Mouse (Mus musculus) cortical plate, adult 2 months (tissue): ENCODE results near the gene Kncn. TPM values are rescaled to one million over a fixed set of nuclear protein-coding genes. Genes with fewer than 3 reads are reported as not detected.

Source experiments
- H3K27ac ChIP-seq: fragments of 200-500 bp; 2 replicates; pipeline ENCODE4 v1.5.1; 2012; ENCODE audit warnings: low read length, control low read depth, inconsistent platforms; ENCODE audit not compliant: insufficient read depth
- H3K4me1 ChIP-seq: fragments of 200-500 bp; 2 replicates; pipeline ENCODE4 v1.6.1; 2011; ENCODE audit warnings: low read length; ENCODE audit not compliant: control insufficient read depth, insufficient read depth
- H3K4me3 ChIP-seq: fragments of 200-500 bp; 2 replicates; pipeline ENCODE4 v1.5.1; 2011; ENCODE audit warnings: mild to moderate bottlenecking, low read length, control low read depth; ENCODE audit not compliant: insufficient read depth
- CTCF ChIP-seq: fragments of 200-500 bp; IDR thresholded peaks from 2 replicates; pipeline ENCODE4 v1.5.1; 2011; ENCODE audit warnings: mild to moderate bottlenecking, control low read depth, low read length; ENCODE audit not compliant: insufficient read depth; ENCODE audit errors: extremely low read depth
- POLR2A ChIP-seq: fragments of 200-500 bp; IDR thresholded peaks from 2 replicates; pipeline ENCODE4 v1.6.1; 2011; ENCODE audit warnings: mild to moderate bottlenecking, low read length, control low read depth; ENCODE audit not compliant: insufficient read depth; ENCODE audit errors: extremely low read depth
- polyA plus RNA-seq: library from polyadenylated mRNA; depleted of rRNA; stranded (reverse); fragments of >200 nt; gene quantifications from 2 replicates; pipeline ENCODE4 v1.2.3, GENCODE M21; 2012

The Kncn gene
- polyA plus RNA-seq, 1 experiment, result 0.21 TPM

DNA sequence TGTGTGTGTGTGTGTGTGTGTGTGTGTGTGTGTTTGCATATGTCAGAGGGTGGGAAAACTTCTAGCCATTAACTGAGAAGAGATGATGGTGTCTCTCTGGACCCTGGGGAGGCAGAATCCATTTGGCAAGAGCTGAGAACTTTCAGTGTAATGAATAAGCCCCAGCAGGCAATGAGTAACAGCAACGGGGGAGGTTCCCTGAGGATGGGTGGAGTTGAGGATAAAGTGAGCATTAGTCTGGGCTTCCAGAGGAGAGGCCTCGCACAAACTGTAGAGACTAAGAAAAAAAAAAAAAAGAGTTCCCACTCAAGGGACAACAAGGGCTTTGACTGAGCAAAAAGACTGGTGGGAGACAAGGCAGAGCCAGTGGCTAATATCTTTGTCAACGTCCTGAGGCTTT lies 10.1 kb downstream of the Kncn start:
- H3K27ac ChIP-seq, result no peak overlapping the region
- no peaks in the 10 kb centered on the region for H3K4me1 ChIP-seq
- TF ChIP-seq POLR2A (no peak), CTCF (no peak)
- H3K4me3 ChIP-seq, result no peak overlapping the region

- TF ChIP-seq CTCF, result no peak
- no peak for TF ChIP-seq POLR2A
- no peak overlapping the region for H3K27ac ChIP-seq
- H3K4me3 ChIP-seq, result no peak overlapping the region
- H3K4me1 ChIP-seq, result no peaks in the 10 kb centered on the region
Observed at GRCm38 (mm10) chr4:115897901-115898631, 13.9 kb downstream of the Kncn start.

DNA sequence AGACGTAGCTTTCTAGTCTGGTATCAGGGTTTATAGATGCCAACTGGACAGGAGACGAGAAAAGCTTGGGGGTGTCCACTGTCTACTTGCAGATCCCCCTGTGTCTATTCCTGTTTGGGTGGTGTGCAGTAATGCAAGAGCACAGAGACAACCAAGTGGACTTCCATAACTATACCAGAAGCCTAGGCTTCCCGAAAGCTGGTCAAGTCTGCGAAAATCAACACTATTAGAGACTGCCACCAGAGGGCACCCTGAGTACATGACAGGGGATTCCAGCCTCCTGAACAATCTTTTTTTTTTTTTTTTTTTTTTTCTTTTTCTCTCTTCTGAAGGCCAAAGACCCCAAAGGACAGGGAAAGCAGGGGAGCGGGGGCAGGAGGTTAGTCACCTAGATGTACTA lies 18.6 kb downstream of the Kncn start:
- no peak overlapping the region for H3K27ac ChIP-seq
- TF ChIP-seq CTCF, result peak; percentile 86
- TF ChIP-seq POLR2A, result no peak
- H3K4me1 ChIP-seq, result no peaks in the 10 kb centered on the region
- H3K4me3 ChIP-seq, result no peak overlapping the region

DNA sequence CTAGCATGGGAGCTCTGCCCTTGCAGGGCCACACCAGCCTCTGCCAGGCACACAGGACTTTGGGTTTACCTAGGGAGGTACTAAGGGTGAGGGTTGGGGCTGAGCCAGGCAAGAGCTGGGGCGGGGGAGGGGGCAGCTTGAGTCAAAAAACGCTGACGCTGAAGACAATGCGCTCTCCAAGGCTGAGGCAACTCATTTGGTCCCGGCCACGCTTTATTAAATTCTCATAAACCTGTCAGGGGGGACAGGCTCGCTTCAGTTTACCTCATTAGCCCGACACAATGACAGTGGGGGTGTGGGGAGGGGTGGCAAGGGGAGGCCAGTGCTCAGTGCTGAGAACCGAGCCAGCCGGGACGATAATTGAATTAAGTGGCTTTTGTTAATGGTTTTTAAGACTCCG lies 20.2 kb downstream of the Kncn start:
- H3K27ac ChIP-seq, result no peak overlapping the region
- H3K4me3 ChIP-seq, result no peak overlapping the region
- TF ChIP-seq CTCF, result no peak
- no peak for TF ChIP-seq POLR2A
- no peaks in the 10 kb centered on the region for H3K4me1 ChIP-seq

GRCm38 (mm10) chr4:115905701-115906100 lies 21.5 kb downstream of the Kncn start:
- H3K27ac ChIP-seq, result no peak overlapping the region
- TF ChIP-seq CTCF (no peak), POLR2A (no peak)
- no peaks in the 10 kb centered on the region for H3K4me1 ChIP-seq
- no peak overlapping the region for H3K4me3 ChIP-seq

- no peak overlapping the region for H3K4me3 ChIP-seq
- no peaks in the 10 kb centered on the region for H3K4me1 ChIP-seq
- TF ChIP-seq POLR2A (no peak), CTCF (no peak)
- H3K27ac ChIP-seq, result no peak overlapping the region
Observed at GRCm38 (mm10) chr4:115906791-115907190, 22.6 kb downstream of the Kncn start.

DNA sequence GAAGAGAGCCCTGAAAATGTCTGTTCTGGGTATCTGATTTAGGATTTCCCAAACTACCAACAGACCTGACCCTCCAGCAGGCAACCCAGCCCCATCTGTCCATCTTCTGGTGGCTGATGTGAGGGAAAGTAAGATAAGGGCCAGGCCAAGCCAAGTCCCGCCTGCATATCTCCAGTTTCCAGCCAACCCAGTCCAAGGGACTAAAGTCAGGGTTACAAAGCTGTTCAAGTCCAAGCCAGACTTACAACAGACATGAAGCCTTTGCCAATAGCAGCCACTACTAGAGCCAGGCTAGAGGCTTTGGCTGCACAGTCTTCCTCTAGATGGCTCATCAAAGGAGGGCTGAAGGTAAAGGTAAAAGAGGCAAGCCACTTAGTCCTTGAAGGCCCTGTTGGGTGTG lies 23.8 kb downstream of the Kncn start:
- Histone ChIP-seq H3K4me3 (no peak overlapping the region), H3K27ac (no peak overlapping the region), H3K4me1 (no peaks in the 10 kb centered on the region)
- TF ChIP-seq CTCF (no peak), POLR2A (no peak)

DNA sequence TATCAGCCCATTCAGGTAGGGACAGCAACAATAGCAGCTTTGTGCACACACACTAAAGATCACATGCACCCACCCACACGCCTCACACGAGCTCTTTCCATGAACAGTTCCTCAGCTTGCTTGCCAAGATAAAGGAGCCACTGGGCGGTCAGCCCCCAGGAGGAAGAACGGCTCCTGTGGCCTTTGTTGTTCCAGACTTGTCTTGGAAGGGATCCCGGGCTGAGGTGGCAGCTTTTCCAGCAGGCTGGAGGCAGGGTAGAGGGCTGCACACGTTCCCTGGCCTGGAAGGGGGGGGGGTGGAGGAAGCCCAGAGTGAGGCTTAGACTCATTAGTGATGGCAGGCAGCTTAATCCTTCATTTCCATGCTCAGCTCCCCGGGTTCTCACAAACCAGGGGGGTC lies 24.4 kb downstream of the Kncn start:
- Histone ChIP-seq H3K4me1 (no peaks in the 10 kb centered on the region), H3K27ac (no peak overlapping the region)

GRCm38 (mm10) chr4:115911586-115911985 lies 27.4 kb downstream of the Kncn start:
- H3K27ac ChIP-seq, result no peak overlapping the region
- no peak for TF ChIP-seq CTCF
- TF ChIP-seq POLR2A, result no peak
- no peak overlapping the region for H3K4me3 ChIP-seq
- H3K4me1 ChIP-seq, result no peaks in the 10 kb centered on the region

More for the DNA sequence above, 24.4 kb downstream of the Kncn start:
- TF ChIP-seq CTCF, result no peak
- TF ChIP-seq POLR2A, result no peak
- no peak overlapping the region for H3K4me3 ChIP-seq

GRCm38 (mm10) chr4:115919911-115920310 lies 35.7 kb downstream of the Kncn start:
- Histone ChIP-seq H3K4me1 (no peaks in the 10 kb centered on the region), H3K27ac (no peak overlapping the region), H3K4me3 (no peak overlapping the region)
- TF ChIP-seq CTCF (no peak), POLR2A (no peak)

DNA sequence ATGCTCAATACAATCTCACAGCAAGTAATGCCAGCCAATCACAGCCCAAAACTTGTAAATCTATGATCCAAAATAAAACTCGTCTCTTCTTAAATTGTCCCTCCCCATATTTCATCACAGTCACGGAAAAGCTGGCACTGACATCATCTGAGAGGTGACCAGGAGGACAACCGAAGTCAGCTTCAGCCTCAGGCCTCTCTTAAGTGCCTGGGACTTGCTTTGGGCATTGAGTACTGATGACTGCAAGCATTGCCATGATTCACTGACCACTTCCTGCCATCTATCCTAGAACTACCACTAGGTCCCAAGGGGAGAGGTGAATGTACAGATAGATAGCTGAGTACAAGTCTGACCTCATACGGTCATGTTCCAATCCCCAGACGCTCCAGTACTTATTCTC lies 38.5 kb downstream of the Kncn start:
- Histone ChIP-seq H3K4me1 (no peaks in the 10 kb centered on the region), H3K27ac (no peak overlapping the region), H3K4me3 (no peak overlapping the region)
- no peak for TF ChIP-seq CTCF
- no peak for TF ChIP-seq POLR2A
